Mouse (Mus musculus): ENCODE measurements around the gene Zfp991.
"Not testable (repeated sequence)": the region's sequence is repeated elsewhere in the genome, so short reads cannot be mapped to it uniquely, and the experiment has no call there.

- TF ChIP-seq CTCF, EP300 (IDR thresholded peaks at IDR 0.05; ENCODE audit: low read depth): not testable (repeated sequence)
These were observed 9.6 kb upstream of the Zfp991 start for GRCm38 (mm10) chr4:147122286-147122685.
